Mouse (Mus musculus) embryonic facial prominence, embryonic 11.5 days (tissue): Measurements from ENCODE around the gene Bri3bp. TPM values are rescaled to one million over a fixed set of nuclear protein-coding genes. Genes with fewer than 3 reads are reported as not detected.

Source experiments
- ATAC-seq: fragments of 200-750 bp; cut with Nextera tagmentation; replicated peaks from 2 replicates; pipeline ENCODE4 v1.8.0; 2017; ENCODE audit warnings: low read depth; ENCODE audit not compliant: insufficient number of reproducible peaks, low FRiP score, low TSS enrichment
- DNase-seq: peaks from one replicate; pipeline ENCODE4 v3.0.0-alpha.2; 2015; ENCODE audit warnings: low spot score
- H3K27ac ChIP-seq: fragments of 300-500 bp; sonication (generic); replicated peaks from 2 replicates; pipeline ENCODE4 v1.5.1; 2014; ENCODE audit warnings: mild to moderate bottlenecking, low read depth, low read length, control low read depth
- H3K27me3 ChIP-seq: fragments of 300-500 bp; sonication (generic); 2 replicates; pipeline ENCODE4 v1.6.1; 2014; ENCODE audit warnings: mild to moderate bottlenecking, low read length, moderate library complexity, mixed read lengths; ENCODE audit not compliant: control insufficient read depth, insufficient read depth
- H3K36me3 ChIP-seq: fragments of 300-500 bp; sonication (generic); replicated peaks from 2 replicates; pipeline ENCODE4 v1.6.1; 2014; ENCODE audit warnings: low read depth, mild to moderate bottlenecking, low read length, moderate library complexity, mixed read lengths; ENCODE audit not compliant: control insufficient read depth, insufficient read depth
- H3K4me1 ChIP-seq: fragments of 300-500 bp; sonication (generic); 2 replicates; pipeline ENCODE4 v1.6.1; 2014; ENCODE audit warnings: low read length, mixed read lengths; ENCODE audit not compliant: control insufficient read depth, insufficient read depth
- H3K4me2 ChIP-seq: fragments of 300-500 bp; sonication (generic); 2 replicates; pipeline ENCODE4 v1.6.1; 2014; ENCODE audit warnings: low read depth, mild to moderate bottlenecking, control low read depth, low read length, moderate library complexity
- H3K4me3 ChIP-seq: fragments of 300-500 bp; sonication (generic); 2 replicates; pipeline ENCODE4 v1.5.1; 2014; ENCODE audit warnings: low read depth, low read length, control low read depth
- H3K9ac ChIP-seq: fragments of 300-500 bp; sonication (generic); replicated peaks from 2 replicates; pipeline ENCODE4 v1.6.1; 2014; ENCODE audit warnings: mild to moderate bottlenecking, control low read depth, low read length
- H3K9me3 ChIP-seq: fragments of 300-500 bp; sonication (generic); replicated peaks from 2 replicates; pipeline ENCODE4 v1.6.1; 2016; ENCODE audit warnings: mild to moderate bottlenecking, low read length, inconsistent platforms, mixed read lengths; ENCODE audit not compliant: control insufficient read depth
- WGBS: fragments of 180-500 bp; shearing (Covaris S2); extraction: QIAGEN DNeasy Blood & Tissue Kit; methylation state at CpG from one replicate; pipeline ENCODE4 v1.1.7; 2014; 5-methylcytosine and 5-hydroxymethylcytosine counted together
- microRNA-seq: library from miRNA; unstranded; fragments of <30 nt; microRNA quantifications from one replicate; pipeline ENCODE4, GENCODE M21; 2016; ENCODE audit warnings: borderline number of aligned reads
- polyA plus RNA-seq: library from polyadenylated mRNA; unstranded; fragments of >200 nt; fragmentation: Nextera tagmentation; extraction: Ambion mirVana; gene quantifications from 2 replicates; pipeline ENCODE4 v1.2.1, GENCODE M21; 2014

Gene Bri3bp
- polyA plus RNA-seq, 1 experiment from 2014 or later, result 26.3 TPM

DNA sequence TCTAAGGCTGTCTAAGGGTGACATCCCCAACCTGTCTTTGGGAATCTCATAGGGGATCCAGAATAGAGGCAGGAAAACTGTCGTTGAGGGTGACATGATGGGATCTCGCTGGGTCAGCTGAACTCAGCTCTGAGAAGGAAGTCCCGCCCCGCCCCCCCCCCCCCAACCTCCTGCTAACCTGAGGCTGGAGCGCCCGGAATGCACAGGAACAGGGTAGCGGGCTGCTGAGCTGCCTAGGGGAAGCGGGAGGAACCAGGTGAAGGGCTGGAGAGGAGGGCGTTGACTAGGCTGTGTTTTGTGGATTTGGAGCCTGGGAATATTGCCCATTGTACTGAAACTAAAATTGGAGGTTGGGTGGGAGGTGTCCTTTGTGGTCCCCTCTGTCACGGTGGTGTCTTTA lies 66.6 kb downstream of the Bri3bp start:
- Histone ChIP-seq H3K27ac (no peak overlapping the region), H3K4me3 (no peak overlapping the region), H3K4me1 (no peaks in the 10 kb centered on the region), H3K27me3 (no peaks in the 10 kb centered on the region), H3K4me2 (no peak overlapping the region), H3K9ac (no peak overlapping the region), H3K36me3 (peaks cover 5% of the 10 kb centered on the region), H3K9me3 (no peaks in the 10 kb centered on the region)
- ATAC-seq (no peak), DNase-seq (no peak)
- 92% methylated on average over 10 of the region's 10 CpGs for WGBS

DNA sequence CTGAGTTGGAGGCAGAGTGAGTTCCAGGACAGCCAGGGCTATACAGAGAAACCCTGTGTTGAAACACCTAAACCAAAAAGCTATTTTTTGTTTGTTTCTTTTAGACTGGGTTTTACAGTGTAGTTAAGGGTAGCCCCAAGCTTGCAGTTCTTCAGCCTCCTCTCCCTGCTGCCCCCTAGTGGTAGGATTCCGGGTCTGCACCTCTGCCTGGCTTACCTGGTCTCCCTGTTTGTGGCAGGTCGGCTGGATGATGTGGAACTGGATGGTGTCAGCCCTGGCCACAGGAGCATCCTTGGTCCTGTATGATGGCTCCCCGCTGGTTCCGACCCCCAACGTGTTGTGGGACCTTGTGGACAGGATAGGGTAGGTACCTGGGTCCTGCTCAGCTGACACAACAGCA lies 68.2 kb downstream of the Bri3bp start:
- no peaks in the 10 kb centered on the region for H3K4me1 ChIP-seq
- H3K36me3 ChIP-seq, result peaks cover 5% of the 10 kb centered on the region
- DNase-seq (peak; percentile 61), ATAC-seq (no peak)
- no peak overlapping the region for H3K9ac ChIP-seq
- WGBS, result 51% methylated on average over 5 of the region's 5 CpGs
- no peaks in the 10 kb centered on the region for H3K9me3 ChIP-seq
- H3K4me2 ChIP-seq, result no peak overlapping the region
- H3K27ac ChIP-seq, result no peak overlapping the region
- no peaks in the 10 kb centered on the region for H3K27me3 ChIP-seq
- no peak overlapping the region for H3K4me3 ChIP-seq

Small RNA genes lying within 50 kb of the gene (microRNA-seq; reads per million reads assigned to microRNA genes)
- gene Gm27551, result not detected

Other genes with a start within 250 kb of the Bri3bp start
- 22.7 and 26.4 TPM in 2 replicates for gene Scarb1, start 100.5 kb upstream of the Bri3bp start, polyA plus RNA-seq
- gene Gm10382, start 52.2 kb upstream of the Bri3bp start, polyA plus RNA-seq, result not detected in 2 replicates
- 1,016 and 1,055 TPM in 2 replicates for gene Ubc, start 51.4 kb upstream of the Bri3bp start, polyA plus RNA-seq
- 7.2 and 9.0 TPM in 2 replicates for gene Dhx37, start 7.4 kb upstream of the Bri3bp start, polyA plus RNA-seq
- gene Aacs, start 34.2 kb downstream of the Bri3bp start, polyA plus RNA-seq, result 28.4 and 34.7 TPM in 2 replicates
- gene Tmem132b, start 90.2 kb downstream of the Bri3bp start, polyA plus RNA-seq, result 0.13 and 0.60 TPM in 2 replicates